Mouse (Mus musculus) forebrain, embryonic 14.5 days (tissue): ENCODE results near the gene Abcc4. TPM values are rescaled to one million over a fixed set of nuclear protein-coding genes. Genes with fewer than 3 reads are reported as not detected.
A peak's percentile ranks its signal among the peaks of the same experiment; 100 is the strongest.
"Not testable (repeated sequence)": the region's sequence is repeated elsewhere in the genome, so short reads cannot be mapped to it uniquely, and the experiment has no call there.

Source experiments
- ATAC-seq: fragments of 200-750 bp; cut with Nextera tagmentation; 2 replicates; pipeline ENCODE4 v1.8.0; 2017; ENCODE audit warnings: mild to moderate bottlenecking, moderate library complexity
- DNase-seq: peaks from one replicate; pipeline ENCODE4 v3.0.0-alpha.2; 2015; ENCODE audit warnings: low spot score
- H3K27ac ChIP-seq: fragments of 300-500 bp; sonication (generic); 2 replicates; pipeline ENCODE4 v1.5.1; 2014; ENCODE audit warnings: low read depth, mild to moderate bottlenecking, control low read depth, low read length, moderate library complexity
- H3K27me3 ChIP-seq: fragments of 300-500 bp; sonication (generic); replicated peaks from 2 replicates; pipeline ENCODE4 v1.6.1; 2014; ENCODE audit warnings: low read length, control low read depth, mixed read lengths; ENCODE audit not compliant: control insufficient read depth, insufficient read depth
- H3K36me3 ChIP-seq: fragments of 300-500 bp; sonication (generic); 2 replicates; pipeline ENCODE4 v1.6.1; 2014; ENCODE audit warnings: low read length, control low read depth; ENCODE audit not compliant: control insufficient read depth, insufficient read depth
- H3K4me1 ChIP-seq: fragments of 300-500 bp; sonication (generic); 2 replicates; pipeline ENCODE4 v1.6.1; 2014; ENCODE audit warnings: antibody characterized with exemption, low read length, control low read depth; ENCODE audit not compliant: control insufficient read depth, insufficient read depth
- H3K4me2 ChIP-seq: fragments of 300-500 bp; sonication (generic); 2 replicates; pipeline ENCODE4 v1.6.1; 2014; ENCODE audit warnings: mild to moderate bottlenecking, control low read depth, low read length
- H3K4me3 ChIP-seq: fragments of 300-500 bp; sonication (generic); 2 replicates; pipeline ENCODE4 v1.5.1; 2014; ENCODE audit warnings: low read depth, low read length, control low read depth
- H3K9ac ChIP-seq: fragments of 300-500 bp; sonication (generic); 2 replicates; pipeline ENCODE4 v1.6.1; 2014; ENCODE audit warnings: mild to moderate bottlenecking, low read length, control low read depth, moderate library complexity
- H3K9me3 ChIP-seq: fragments of 300-500 bp; sonication (generic); replicated peaks from 2 replicates; pipeline ENCODE4 v1.6.1; 2016; ENCODE audit warnings: low read length, control low read depth, mixed read lengths; ENCODE audit not compliant: control insufficient read depth
- WGBS: fragments of 180-500 bp; shearing (Covaris S2); extraction: QIAGEN DNeasy Blood & Tissue Kit; methylation state at CpG from one replicate; pipeline ENCODE4 v1.1.7; 2014; 5-methylcytosine and 5-hydroxymethylcytosine counted together
- polyA plus RNA-seq: library from polyadenylated mRNA; unstranded; fragments of >200 nt; fragmentation: Nextera tagmentation; extraction: Ambion mirVana; gene quantifications from 2 replicates; pipeline ENCODE4 v1.2.1, GENCODE M21; 2014

Abcc4 gene
- polyA plus RNA-seq, 1 experiment from 2014 or later, result 1.0 TPM

GRCm38 (mm10) chr14:118649199-118649894, 56.7 kb downstream of the Abcc4 start:
- ATAC-seq, result no peak
- Histone ChIP-seq H3K4me1 (no peaks in the 10 kb centered on the region), H3K4me3 (no peak overlapping the region), H3K36me3 (no peaks in the 10 kb centered on the region), H3K27me3 (no peaks in the 10 kb centered on the region), H3K9ac (no peak overlapping the region), H3K27ac (no peak overlapping the region), H3K9me3 (no peaks in the 10 kb centered on the region), H3K4me2 (no peak overlapping the region)
- DNase-seq, result no peak
- WGBS, result 87% methylated on average over 7 of the region's 7 CpGs

GRCm38 (mm10) chr14:118642940-118643591, 63.0 kb downstream of the Abcc4 start:
- not testable (repeated sequence) for ATAC-seq, H3K9me3 ChIP-seq, H3K9ac ChIP-seq, H3K27ac ChIP-seq, H3K4me2 ChIP-seq, H3K36me3 ChIP-seq, DNase-seq, H3K4me1 ChIP-seq, H3K4me3 ChIP-seq, H3K27me3 ChIP-seq
- WGBS, result 86% methylated on average over 13 of the region's 13 CpGs

GRCm38 (mm10) chr14:118642140-118642539, 63.9 kb downstream of the Abcc4 start:
- WGBS, result 82% methylated on average over 8 of the region's 8 CpGs
- Histone ChIP-seq H3K27me3 (no peaks in the 10 kb centered on the region), H3K4me3 (no peak overlapping the region), H3K9me3 (no peaks in the 10 kb centered on the region), H3K4me1 (no peaks in the 10 kb centered on the region), H3K36me3 (no peaks in the 10 kb centered on the region), H3K4me2 (no peak overlapping the region), H3K27ac (no peak overlapping the region), H3K9ac (no peak overlapping the region)
- no peak for ATAC-seq
- DNase-seq, result no peak

- Histone ChIP-seq H3K27ac (no peak overlapping the region), H3K27me3 (no peaks in the 10 kb centered on the region), H3K9me3 (no peaks in the 10 kb centered on the region), H3K4me3 (no peak overlapping the region), H3K4me1 (peaks cover 2% of the 10 kb centered on the region; the same call in 1 of the 2 replicates), H3K36me3 (no peaks in the 10 kb centered on the region), H3K9ac (no peak overlapping the region), H3K4me2 (no peak overlapping the region)
- no peak for ATAC-seq
- DNase-seq, result no peak
- 86% methylated on average over 25 of the region's 25 CpGs for WGBS
Measured at GRCm38 (mm10) chr14:118638447-118639275, 67.4 kb downstream of the Abcc4 start.

GRCm38 (mm10) chr14:118635493-118636183, 70.4 kb downstream of the Abcc4 start:
- Histone ChIP-seq H3K36me3 (no peaks in the 10 kb centered on the region), H3K27me3 (no peaks in the 10 kb centered on the region), H3K27ac (no peak overlapping the region), H3K4me3 (no peak overlapping the region), H3K4me2 (no peak overlapping the region), H3K9me3 (no peaks in the 10 kb centered on the region), H3K9ac (no peak overlapping the region), H3K4me1 (peaks cover 2% of the 10 kb centered on the region; the same call in 1 of the 2 replicates)
- ATAC-seq (peak; percentile 89), DNase-seq (peak; percentile 71)
- WGBS, result 58% methylated on average over 15 of the region's 15 CpGs

- Histone ChIP-seq H3K27me3 (no peaks in the 10 kb centered on the region), H3K4me2 (no peak overlapping the region), H3K4me3 (no peak overlapping the region), H3K9me3 (no peaks in the 10 kb centered on the region), H3K36me3 (no peaks in the 10 kb centered on the region), H3K4me1 (no peaks in the 10 kb centered on the region), H3K27ac (no peak overlapping the region), H3K9ac (no peak overlapping the region)
- WGBS, result 80% methylated on average over 8 of the region's 8 CpGs
- ATAC-seq, result no peak
- DNase-seq, result no peak
Measured at GRCm38 (mm10) chr14:118629649-118630048, 76.4 kb downstream of the Abcc4 start.

- no peaks in the 10 kb centered on the region for H3K4me1 ChIP-seq
- H3K27ac ChIP-seq, result no peak overlapping the region
- no peak for ATAC-seq
- no peak for DNase-seq
- H3K4me3 ChIP-seq, result no peak overlapping the region
- H3K9ac ChIP-seq, result no peak overlapping the region
- H3K9me3 ChIP-seq, result no peaks in the 10 kb centered on the region
- WGBS, result 45% methylated on average over 3 of the region's 3 CpGs
- H3K4me2 ChIP-seq, result no peak overlapping the region
- H3K27me3 ChIP-seq, result no peaks in the 10 kb centered on the region
- H3K36me3 ChIP-seq, result no peaks in the 10 kb centered on the region
Measured at GRCm38 (mm10) chr14:118621449-118621789, 84.6 kb downstream of the Abcc4 start.

- no peak overlapping the region for H3K27ac ChIP-seq
- ATAC-seq, result no peak
- no peaks in the 10 kb centered on the region for H3K4me1 ChIP-seq
- WGBS, result 80% methylated on average over 6 of the region's 6 CpGs
- H3K4me3 ChIP-seq, result no peak overlapping the region
- H3K9ac ChIP-seq, result no peak overlapping the region
- H3K4me2 ChIP-seq, result no peak overlapping the region
- H3K36me3 ChIP-seq, result no peaks in the 10 kb centered on the region
- no peaks in the 10 kb centered on the region for H3K9me3 ChIP-seq
- no peaks in the 10 kb centered on the region for H3K27me3 ChIP-seq
- no peak for DNase-seq
Measured at GRCm38 (mm10) chr14:118620773-118621448, 85.1 kb downstream of the Abcc4 start.
